Comparison of ENCODE assay signal across 10 mouse cellular contexts in the genomic region with DNA sequence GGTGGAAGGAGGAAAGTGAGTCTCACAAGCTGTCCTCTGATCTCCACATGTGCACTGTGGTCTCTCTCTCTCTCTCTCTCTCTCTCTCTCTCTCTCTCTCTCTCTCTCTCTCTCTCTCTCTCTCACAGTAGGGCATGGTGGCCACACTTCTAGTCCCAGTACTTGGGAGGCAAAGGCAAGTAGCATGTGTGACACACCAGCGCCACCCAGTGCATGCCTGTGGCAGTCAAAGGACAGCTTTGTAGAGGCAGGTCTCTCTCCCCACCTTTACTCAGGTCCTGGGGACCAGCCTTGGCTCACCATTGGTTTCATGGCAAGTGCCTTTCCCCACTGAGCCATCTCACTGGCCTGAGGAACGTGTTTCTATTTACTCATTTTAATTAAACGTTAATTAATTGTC. TPM values are rescaled to one million over a fixed set of nuclear protein-coding genes. Genes with fewer than 3 reads are reported as not detected.
A peak's percentile ranks its signal among the peaks of the same experiment; 100 is the strongest.
DNase-seq lines count a peak whose midpoint lies in the region; ATAC-seq and TF ChIP-seq lines count a peak whose summit lies in the region.
"Had no signal": no experiment of that assay in that cellular context is flagged by ENCODE, and none has a peak within 500 bp of the region (broad histone marks: within the 10 kb centered on the region; RNA-seq: fewer than 3 reads in every experiment).

No protein-coding gene starts in this region.

- DNase-seq in heart, postnatal 14 days = peak; percentile 27 to 64
- DNase-seq in heart, adult 8-10 months (ENCODE audit: low spot score) = no peak
- DNase-seq in adrenal gland, postnatal 10 days = peak; percentile 74
- DNase-seq in embryonic facial prominence, embryonic 11.5 days (ENCODE audit: low spot score) = peak; percentile 36
- DNase-seq in left cerebral cortex, adult 2 months (ENCODE audit: extremely low spot score in 1 of 2, low spot score in 2 of 2) = peak; percentile 38 to 62
- peak; percentile 45 for DNase-seq in right cerebral cortex, adult 18-20 months
- DNase-seq in ovary, postnatal 14 days (ENCODE audit: low spot score) = no peak

- no peak for ATAC-seq in embryonic facial prominence, embryonic 11.5 days (replicated peaks; ENCODE audit: insufficient number of reproducible peaks, low FRiP score, low TSS enrichment, low read depth)

- WGBS in embryonic facial prominence, embryonic 11.5 days = 22% methylated on average over 3 of the region's 3 CpGs

- no peaks in the 10 kb centered on the region for H3K79me2 ChIP-seq in C2C12 (ENCODE audit: control insufficient read depth, insufficient read depth)

- no peak overlapping the region for H3K9ac ChIP-seq in embryonic facial prominence, embryonic 11.5 days (replicated peaks; ENCODE audit: low read length)
- H3K9ac ChIP-seq: embryonic facial prominence, embryonic 13.5 days; limb, embryonic 15.5 days had no signal

- no peaks in the 10 kb centered on the region for H3K79me3 ChIP-seq in C2C12 (ENCODE audit: low read depth)

- intact Hi-C loops in heart, postnatal 14 days (cut with DNase I) = no loop called here
- intact Hi-C loops in left cerebral cortex, adult 2 months (cut with DNase I) = loop anchor here (1.0 kb wide), 1 partner anchor 65 kb away; no protein-coding TSS in a partner anchor

- H3K4me1 ChIP-seq in embryonic facial prominence, embryonic 11.5 days (ENCODE audit: control insufficient read depth, insufficient read depth, low read length) = no peaks in the 10 kb centered on the region
- H3K4me1 ChIP-seq: embryonic facial prominence, embryonic 13.5 days had no signal

- no peaks in the 10 kb centered on the region for H3K36me3 ChIP-seq in C2C12 (ENCODE audit: control insufficient read depth, insufficient read depth)
- no peaks in the 10 kb centered on the region for H3K36me3 ChIP-seq in embryonic facial prominence, embryonic 11.5 days (replicated peaks; ENCODE audit: control insufficient read depth, insufficient read depth, low read depth, low read length)
- H3K36me3 ChIP-seq: embryonic facial prominence, embryonic 13.5 days; limb, embryonic 15.5 days had no signal

- H3ac ChIP-seq in C2C12 (ENCODE audit: control insufficient read depth, insufficient read length, low read depth) = no peak overlapping the region

- H3K9me3 ChIP-seq in embryonic facial prominence, embryonic 11.5 days (replicated peaks; ENCODE audit: control insufficient read depth, low read length) = no peaks in the 10 kb centered on the region
- H3K9me3 ChIP-seq: embryonic facial prominence, embryonic 13.5 days; limb, embryonic 15.5 days had no signal

- H3K27me3 ChIP-seq in C2C12 (ENCODE audit: control insufficient read depth, insufficient read depth, insufficient read length) = peaks cover 9% of the 10 kb centered on the region
- H3K27me3 ChIP-seq in embryonic facial prominence, embryonic 11.5 days (ENCODE audit: control insufficient read depth, insufficient read depth, low read length) = no peaks in the 10 kb centered on the region
- H3K27me3 ChIP-seq: limb, embryonic 15.5 days had no signal

- no peak overlapping the region for H3K4me2 ChIP-seq in embryonic facial prominence, embryonic 11.5 days (ENCODE audit: low read depth, low read length)
- H3K4me2 ChIP-seq: embryonic facial prominence, embryonic 13.5 days; limb, embryonic 15.5 days had no signal

- peak; percentile 83 for TF ChIP-seq CTCF in C2C12 (IDR thresholded peaks at IDR 0.05; ENCODE audit: control insufficient read depth, insufficient read depth, insufficient read length)
- peak; percentile 65 for TF ChIP-seq CTCF in left cerebral cortex, adult 2 months (IDR thresholded peaks at IDR 0.05)

- H3K27ac ChIP-seq in embryonic facial prominence, embryonic 11.5 days (replicated peaks; ENCODE audit: low read depth, low read length) = no peak overlapping the region
- no peak overlapping the region for H3K27ac ChIP-seq in left cerebral cortex, adult 2 months
- H3K27ac ChIP-seq: embryonic facial prominence, embryonic 13.5 days; limb, embryonic 15.5 days had no signal

- no peak overlapping the region for H3K4me3 ChIP-seq in C2C12 (ENCODE audit: insufficient read depth, poor library complexity, severe bottlenecking)
- H3K4me3 ChIP-seq in embryonic facial prominence, embryonic 11.5 days (ENCODE audit: low read depth, low read length) = no peak overlapping the region
- no peak overlapping the region for H3K4me3 ChIP-seq in left cerebral cortex, adult 2 months
- H3K4me3 ChIP-seq: embryonic facial prominence, embryonic 13.5 days; limb, embryonic 15.5 days had no signal

TF ChIP-seq in C2C12, 6 proteins besides CTCF, POLR2A, EP300 and RAD21:
- no peak for TF ChIP-seq USF1 (IDR thresholded peaks at IDR 0.05; ENCODE audit: low read depth)

RNA-seq across cellular contexts. Expression of gene Padi6, which starts 2.2 kb away (rescaled TPM):
- not detected for total RNA-seq in heart, postnatal 14 days (2021)
- total RNA-seq in heart, adult 8-10 months (2022) = not detected
- polyA plus RNA-seq in C2C12 (2012; fragmentation: generic; extraction: Trizol) = not detected
- under 1 TPM in 1 of 2 experiments, not detected in 1; 0.55 TPM for total RNA-seq in adrenal gland, postnatal 10 days (2021)
- polyA plus RNA-seq in embryonic facial prominence, embryonic 11.5 days (2014; fragmentation: Nextera tagmentation; extraction: Ambion mirVana) = not detected in 2 replicates
- total RNA-seq in left cerebral cortex, adult 2 months (2021) = not detected
- polyA plus RNA-seq: embryonic facial prominence, embryonic 13.5 days; limb, embryonic 15.5 days had no signal

RNA-seq across cellular contexts. Expression of gene Padi4, which starts 29.4 kb away (rescaled TPM):
- under 1 TPM; 0.74 to 0.78 TPM for total RNA-seq in heart, postnatal 14 days (2021)
- total RNA-seq in heart, adult 8-10 months (2022) = 1 to 10 TPM in 1 of 4 experiments, under 1 TPM in 3; 0.24 to 5.3 (median 0.27) TPM
- polyA plus RNA-seq in C2C12 (2012; fragmentation: generic; extraction: Trizol) = 0.02 TPM
- total RNA-seq in adrenal gland, postnatal 10 days (2021) = 1 to 10 TPM; 1.1 to 1.2 TPM
- polyA plus RNA-seq in embryonic facial prominence, embryonic 11.5 days (2014; fragmentation: Nextera tagmentation; extraction: Ambion mirVana) = 0.18 and 0.20 TPM in 2 replicates
- total RNA-seq in left cerebral cortex, adult 2 months (2021) = under 1 TPM in 1 of 2 experiments, not detected in 1; 0.14 TPM
- polyA plus RNA-seq: embryonic facial prominence, embryonic 13.5 days had no signal

RNA-seq across cellular contexts. Expression of gene Rcc2, which starts 44.3 kb away (rescaled TPM):
- total RNA-seq in heart, postnatal 14 days (2021) = 10 to 100 TPM; 19.6 to 27.0 TPM
- total RNA-seq in heart, adult 8-10 months (2022) = 10 to 100 TPM; 11.4 to 12.5 (median 11.9) TPM
- polyA plus RNA-seq in C2C12 (2012; fragmentation: generic; extraction: Trizol) = 213 TPM
- total RNA-seq in adrenal gland, postnatal 10 days (2021) = 10 to 100 TPM; 69.2 to 74.3 TPM
- polyA plus RNA-seq in embryonic facial prominence, embryonic 11.5 days (2014; fragmentation: Nextera tagmentation; extraction: Ambion mirVana) = 69.8 and 87.5 TPM in 2 replicates
- 10 to 100 TPM; 87.4 to 91.7 TPM for total RNA-seq in left cerebral cortex, adult 2 months (2021)

Comparison
In these comparisons a context has a peak if more than half of its experiments do, and no peak if none do; other contexts are left out.
1. DNase-seq: peak in heart, postnatal 14 days (2 of 2), adrenal gland, postnatal 10 days (single experiment), embryonic facial prominence, embryonic 11.5 days (single experiment), left cerebral cortex, adult 2 months (2 of 2) and right cerebral cortex, adult 18-20 months (single experiment); none in heart, adult 8-10 months (single experiment) and ovary, postnatal 14 days (single experiment).